Mouse (Mus musculus) lung, postnatal 0 days (tissue): ENCODE measurements around the gene Olfr608. TPM values are rescaled to one million over a fixed set of nuclear protein-coding genes. Genes with fewer than 3 reads are reported as not detected.
"Not testable (repeated sequence)": the region's sequence is repeated elsewhere in the genome, so short reads cannot be mapped to it uniquely, and the experiment has no call there.

Experiments used
- ATAC-seq: fragments of 200-750 bp; cut with Nextera tagmentation; 2 replicates; pipeline ENCODE4 v1.8.0; 2017; ENCODE audit warnings: moderate library complexity
- DNase-seq: peaks from one replicate; pipeline ENCODE4 v3.0.0-alpha.2; 2016; ENCODE audit warnings: low spot score
- H3K27ac ChIP-seq: fragments of 300-500 bp; sonication (generic); 2 replicates; pipeline ENCODE4 v1.5.1; 2014; ENCODE audit warnings: antibody characterized with exemption, mild to moderate bottlenecking, low read length, mixed read lengths
- H3K27me3 ChIP-seq: fragments of 300-500 bp; sonication (generic); replicated peaks from 2 replicates; pipeline ENCODE4 v1.6.1; 2014; ENCODE audit warnings: low read length, mixed read lengths; ENCODE audit not compliant: insufficient read depth
- H3K36me3 ChIP-seq: fragments of 300-500 bp; sonication (generic); 2 replicates; pipeline ENCODE4 v1.6.1; 2014; ENCODE audit warnings: low read length, mixed read lengths; ENCODE audit not compliant: insufficient read depth
- H3K4me1 ChIP-seq: fragments of 300-500 bp; sonication (generic); 2 replicates; pipeline ENCODE4 v1.6.1; 2014; ENCODE audit warnings: antibody characterized with exemption, low read depth, low read length, mixed read lengths; ENCODE audit not compliant: insufficient read depth
- H3K4me2 ChIP-seq: fragments of 300-500 bp; sonication (generic); replicated peaks from 2 replicates; pipeline ENCODE4 v1.6.1; 2014; ENCODE audit warnings: low read depth, mild to moderate bottlenecking, low read length, moderate library complexity, mixed read lengths
- H3K4me3 ChIP-seq: fragments of 300-500 bp; sonication (generic); 2 replicates; pipeline ENCODE4 v1.5.1; 2014; ENCODE audit warnings: low read depth, low read length
- H3K9ac ChIP-seq: fragments of 300-500 bp; sonication (generic); replicated peaks from 2 replicates; pipeline ENCODE4 v1.6.1; 2014; ENCODE audit warnings: low read depth, mild to moderate bottlenecking
- H3K9me3 ChIP-seq: fragments of 300-500 bp; sonication (generic); 2 replicates; pipeline ENCODE4 v1.6.1; 2016; ENCODE audit warnings: low read length, mixed read lengths
- CTCF ChIP-seq: IDR thresholded peaks from 2 replicates; pipeline ENCODE4 v1.5.1; 2016; ENCODE audit warnings: antibody characterized with exemption, mild to moderate bottlenecking
- EP300 ChIP-seq: IDR thresholded peaks from 2 replicates; pipeline ENCODE4 v1.6.1; 2016; ENCODE audit warnings: antibody characterized with exemption, mild to moderate bottlenecking, control low read depth
- WGBS: fragments of 180-500 bp; shearing (Covaris S2); extraction: QIAGEN DNeasy Blood & Tissue Kit; methylation state at CpG from one replicate; pipeline ENCODE4 v1.1.7; 2014; 5-methylcytosine and 5-hydroxymethylcytosine counted together
- polyA plus RNA-seq: library from polyadenylated mRNA; unstranded; fragments of >200 nt; fragmentation: Nextera tagmentation; extraction: Ambion mirVana; gene quantifications from 2 replicates; pipeline ENCODE4 v1.2.1, GENCODE M21; 2015

The Olfr608 gene
- polyA plus RNA-seq, result not detected in 2 replicates

DNA sequence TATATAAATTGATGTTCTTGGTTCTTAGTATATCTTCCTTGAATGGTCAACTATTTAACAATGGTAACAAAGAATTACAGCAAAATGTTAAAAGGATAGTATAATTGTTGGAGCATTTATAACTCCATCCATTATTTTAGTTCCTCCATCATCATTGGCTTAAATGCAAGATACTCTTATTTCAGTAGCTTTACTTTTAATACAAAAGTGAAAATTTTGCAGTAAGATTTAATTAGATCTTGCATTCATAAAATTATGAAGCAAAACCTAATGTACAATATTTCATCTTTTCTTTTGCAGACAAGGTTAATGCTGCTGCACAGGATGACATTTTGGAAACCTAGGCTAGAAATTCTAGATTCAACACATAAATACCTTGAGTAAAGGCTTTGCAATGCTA lies at the start of gene Olfr608:
Gene Olfr608 (plus strand): TSS at position 301 of the 400 bp plus-strand sequence.
- Histone ChIP-seq H3K27me3 (no peaks in the 10 kb centered on the region), H3K27ac (no peak within 1 kb of the TSS), H3K4me1 (no peaks in the 10 kb centered on the region), H3K9ac (no peak within 1 kb of the TSS), H3K4me3 (no peak within 1 kb of the TSS), H3K36me3 (no peaks in the 10 kb centered on the region), H3K9me3 (no peaks in the 10 kb centered on the region), H3K4me2 (no peak within 1 kb of the TSS)
- no peak for ATAC-seq
- TF ChIP-seq CTCF (no peak), EP300 (no peak)
- DNase-seq, result no peak

DNA sequence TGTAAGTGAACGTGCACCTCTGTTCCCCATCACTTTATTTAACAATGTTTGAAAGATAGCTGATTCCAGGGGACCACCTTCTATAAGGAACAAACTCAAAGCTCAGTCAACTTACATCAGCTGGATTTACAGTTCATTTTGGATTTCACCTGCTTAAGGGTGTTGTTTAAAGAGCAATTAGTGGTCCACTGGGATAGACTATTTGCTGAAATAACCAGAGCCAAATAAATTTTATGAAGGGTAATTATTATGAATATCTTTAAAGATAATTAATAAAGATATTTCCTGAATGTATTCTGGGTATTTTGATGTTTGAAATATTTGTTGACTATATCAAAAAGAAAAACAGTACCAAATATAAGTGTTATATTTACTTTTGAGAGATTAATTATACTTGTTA lies 24.3 kb upstream of the Olfr608 start, which contains the start of gene Olfr605:
Gene Olfr605 (minus strand): TSS at position 101 of the 400 bp plus-strand sequence.
- Histone ChIP-seq H3K36me3 (no peaks in the 10 kb centered on the region), H3K4me1 (no peaks in the 10 kb centered on the region), H3K9me3 (no peaks in the 10 kb centered on the region), H3K4me3 (no peak within 1 kb of the TSS), H3K9ac (no peak within 1 kb of the TSS), H3K27ac (no peak within 1 kb of the TSS), H3K27me3 (no peaks in the 10 kb centered on the region), H3K4me2 (no peak within 1 kb of the TSS)
- TF ChIP-seq CTCF, result no peak
- no peak for TF ChIP-seq EP300
- 87% methylated on average over 1 of the region's 1 CpGs for WGBS
- DNase-seq (no peak), ATAC-seq (no peak)

DNA sequence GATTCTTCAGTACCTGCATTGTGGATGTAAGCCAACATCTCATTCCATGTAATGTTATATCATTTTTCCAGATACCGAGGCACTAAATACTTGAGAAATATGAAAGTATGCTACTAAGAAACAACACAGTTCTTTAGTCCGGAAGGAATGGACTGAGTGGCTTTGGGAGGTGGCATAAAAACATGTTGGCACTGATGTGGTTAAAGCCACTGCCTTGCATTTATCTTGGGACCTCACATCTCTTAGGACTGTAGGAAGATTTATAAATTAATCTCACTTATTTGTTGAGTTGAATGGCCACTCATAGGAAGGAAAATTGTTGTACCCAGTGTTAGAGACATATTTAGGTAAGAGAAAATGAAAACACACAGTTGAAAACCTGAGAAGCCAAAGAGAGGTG lies 20.9 kb upstream of the Olfr608 start, which contains the start of gene Olfr606:
Gene Olfr606 (plus strand): TSS at position 301 of the 400 bp plus-strand sequence.
- no peaks in the 10 kb centered on the region for H3K36me3 ChIP-seq
- no peaks in the 10 kb centered on the region for H3K4me1 ChIP-seq
- no peak within 1 kb of the TSS for H3K4me3 ChIP-seq
- DNase-seq (no peak), ATAC-seq (no peak)
- TF ChIP-seq EP300 (no peak), CTCF (no peak)
- H3K27me3 ChIP-seq, result no peaks in the 10 kb centered on the region
- WGBS, result 84% methylated on average over 2 of the region's 2 CpGs
- no peak within 1 kb of the TSS for H3K27ac ChIP-seq
- no peak within 1 kb of the TSS for H3K4me2 ChIP-seq
- no peak within 1 kb of the TSS for H3K9ac ChIP-seq
- no peaks in the 10 kb centered on the region for H3K9me3 ChIP-seq

DNA sequence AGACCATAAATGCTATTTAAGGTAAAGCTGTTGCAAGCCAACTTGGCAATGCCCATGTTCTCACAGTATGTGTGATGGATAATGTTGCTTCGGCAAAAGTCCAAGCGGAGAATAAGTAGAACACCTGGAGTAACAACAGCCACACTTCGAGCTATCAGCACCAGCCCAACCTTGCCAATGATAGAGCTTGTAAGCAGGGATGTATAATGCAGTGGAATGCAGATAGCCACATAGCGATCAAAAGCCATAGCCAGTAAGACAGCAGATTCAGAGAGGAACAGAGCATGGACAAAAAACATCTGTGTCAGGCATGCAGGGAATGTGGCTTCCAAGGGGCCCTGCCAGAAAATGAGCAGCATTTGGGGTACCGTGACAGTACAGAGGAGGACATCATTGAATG lies 9.1 kb upstream of the Olfr608 start:
- WGBS, result 73% methylated on average over 5 of the region's 5 CpGs
- H3K4me1 ChIP-seq, result no peaks in the 10 kb centered on the region
- ATAC-seq, result no peak
- no peaks in the 10 kb centered on the region for H3K27me3 ChIP-seq
- no peak overlapping the region for H3K27ac ChIP-seq
- no peaks in the 10 kb centered on the region for H3K36me3 ChIP-seq
- no peak overlapping the region for H3K4me2 ChIP-seq
- no peak overlapping the region for H3K4me3 ChIP-seq
- DNase-seq, result no peak
- no peaks in the 10 kb centered on the region for H3K9me3 ChIP-seq
- no peak for TF ChIP-seq EP300
- TF ChIP-seq CTCF, result no peak
- no peak overlapping the region for H3K9ac ChIP-seq

DNA sequence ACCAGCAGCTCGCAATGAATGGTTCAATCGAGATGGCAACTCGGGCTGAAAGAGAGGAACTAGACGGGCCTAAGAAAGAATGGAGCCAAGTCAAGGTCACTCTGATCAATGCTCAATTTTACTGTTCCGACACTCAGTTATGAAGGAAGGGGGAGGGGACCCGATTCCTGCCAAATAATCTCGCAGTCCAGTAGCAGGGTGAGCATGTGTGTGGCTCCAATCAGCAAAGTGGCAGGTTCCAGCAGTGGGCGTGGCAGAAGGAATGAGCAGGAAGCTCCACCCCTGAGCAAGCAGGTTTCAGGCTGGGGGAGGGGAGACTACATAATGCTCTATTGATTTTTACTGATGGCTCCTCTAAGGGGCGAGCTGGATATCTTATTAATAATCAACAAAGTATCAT lies 7.4 kb downstream of the Olfr608 start:
- DNase-seq, H3K9ac ChIP-seq, H3K36me3 ChIP-seq, H3K27me3 ChIP-seq, H3K4me3 ChIP-seq, ATAC-seq, H3K9me3 ChIP-seq, H3K4me2 ChIP-seq, H3K4me1 ChIP-seq, H3K27ac ChIP-seq: not testable (repeated sequence)
- 79% methylated on average over 9 of the region's 9 CpGs for WGBS

DNA sequence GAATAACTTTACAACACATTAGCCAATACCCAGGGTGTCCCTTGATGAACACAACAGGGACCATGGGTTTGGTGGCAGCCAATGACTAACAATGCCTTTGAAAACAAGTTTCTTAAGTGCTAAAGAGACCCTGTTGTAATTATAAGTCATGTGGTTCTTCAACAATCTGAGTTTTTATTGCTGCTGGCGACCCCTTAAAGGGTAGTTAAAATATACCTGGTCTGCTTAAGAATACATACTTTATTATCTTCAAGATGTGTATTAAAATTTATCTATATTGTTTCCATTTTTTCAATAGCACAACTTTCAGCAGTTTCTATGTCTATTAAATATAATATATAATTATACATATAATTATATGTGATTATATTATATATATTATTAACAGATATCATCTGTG lies 28.3 kb downstream of the Olfr608 start, which contains the start of gene Olfr609:
Gene Olfr609 (minus strand): TSS at position 101 of the 400 bp plus-strand sequence.
- Histone ChIP-seq H3K9me3 (no peaks in the 10 kb centered on the region), H3K27me3 (no peaks in the 10 kb centered on the region), H3K36me3 (no peaks in the 10 kb centered on the region), H3K27ac (no peak within 1 kb of the TSS), H3K4me2 (no peak within 1 kb of the TSS), H3K4me1 (no peaks in the 10 kb centered on the region), H3K4me3 (no peak within 1 kb of the TSS), H3K9ac (no peak within 1 kb of the TSS)
- WGBS, result 46% methylated on average over 1 of the region's 1 CpGs
- TF ChIP-seq CTCF, result no peak
- no peak for TF ChIP-seq EP300
- no peak for ATAC-seq
- no peak for DNase-seq

DNA sequence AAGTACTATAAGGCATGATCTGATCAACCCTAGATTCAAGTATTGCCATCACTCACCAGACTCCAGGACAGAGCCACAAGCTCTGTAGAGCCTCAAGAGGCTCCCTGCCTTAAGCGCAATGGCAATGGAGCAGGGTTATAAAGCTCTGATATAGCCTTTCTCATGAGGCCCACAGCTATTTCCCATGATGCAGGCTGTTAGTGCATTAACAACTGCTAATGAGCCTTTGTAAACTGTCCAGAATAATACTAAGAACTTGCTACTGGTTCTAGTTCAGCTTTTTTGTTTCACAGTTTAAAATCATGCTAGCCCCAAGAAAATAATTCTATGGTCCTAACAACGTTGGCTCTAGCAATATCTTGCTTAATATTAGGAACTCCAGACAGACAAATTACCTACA lies 42.3 kb downstream of the Olfr608 start, which contains the start of gene Olfr610:
Gene Olfr610 (minus strand): TSS at position 101 of the 400 bp plus-strand sequence.
- Histone ChIP-seq H3K4me3 (no peak within 1 kb of the TSS), H3K4me2 (no peak within 1 kb of the TSS), H3K36me3 (no peaks in the 10 kb centered on the region), H3K9ac (no peak within 1 kb of the TSS), H3K27ac (no peak within 1 kb of the TSS), H3K4me1 (no peaks in the 10 kb centered on the region), H3K27me3 (no peaks in the 10 kb centered on the region), H3K9me3 (no peaks in the 10 kb centered on the region)
- ATAC-seq, result no peak
- TF ChIP-seq CTCF (no peak), EP300 (no peak)
- DNase-seq, result no peak
- 83% methylated on average over 2 of the region's 2 CpGs for WGBS

DNA sequence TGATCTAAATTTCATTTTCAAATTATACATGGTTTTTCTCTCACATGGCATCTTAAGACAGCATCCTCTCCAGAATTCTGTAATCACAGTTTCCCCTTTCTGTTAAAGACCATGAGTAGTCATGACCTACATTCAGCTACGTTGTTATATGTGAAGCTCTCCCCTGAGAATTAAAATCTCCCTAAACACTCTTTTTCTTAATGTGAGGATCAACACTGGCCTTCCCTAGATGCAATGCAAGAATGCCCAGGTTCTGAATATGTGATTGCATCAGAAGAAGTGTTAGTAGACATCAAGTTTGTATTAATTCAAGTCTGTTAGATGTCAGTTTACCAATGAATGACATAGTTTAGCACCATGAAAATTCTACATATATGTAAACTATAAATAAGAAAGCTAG lies 51.1 kb downstream of the Olfr608 start, which contains the start of gene Olfr611:
Gene Olfr611 (minus strand): TSS at position 101 of the 400 bp plus-strand sequence.
- DNase-seq, ATAC-seq, H3K27ac ChIP-seq, H3K9ac ChIP-seq, H3K4me2 ChIP-seq, H3K4me3 ChIP-seq, H3K4me1 ChIP-seq, H3K9me3 ChIP-seq, H3K36me3 ChIP-seq, H3K27me3 ChIP-seq: not testable (repeated sequence)
- WGBS, result 45% methylated on average over 1 of the region's 1 CpGs
